Mouse (Mus musculus): ENCODE data around the gene Map6. TPM values are rescaled to one million over a fixed set of nuclear protein-coding genes. Genes with fewer than 3 reads are reported as not detected.

Gene Map6
- total RNA-seq (2023): 3.2 and 3.8 TPM in 2 replicates

GRCm38 (mm10) chr7:99267251-99267896, at the start of gene Map6:
TSS of gene Map6 (plus strand) at chr7:99267447.

GRCm38 (mm10) chr7:99238417-99238816, 28.8 kb upstream of the Map6 start, which contains the start of gene Mogat2:
TSS of gene Mogat2 (minus strand) at chr7:99238619.

GRCm38 (mm10) chr7:99352526-99353400, 85.5 kb downstream of the Map6 start, which contains the start of gene Serpinh1:
TSS of gene Serpinh1 (minus strand) at chr7:99353239.

GRCm38 (mm10) chr7:99381214-99382087, 114.2 kb downstream of the Map6 start, which contains the start of gene Gdpd5:
TSS of gene Gdpd5 (plus strand) at chr7:99381414.

Other genes starting within 250 kb of the Map6 start
- 91.2 and 126 TPM in 2 replicates for gene Uvrag, start 126.3 kb upstream of the Map6 start, total RNA-seq (2023)
- 76.0 and 92.3 TPM in 2 replicates for gene Dgat2, start 84.7 kb upstream of the Map6 start, total RNA-seq (2023)
- 12.1 and 13.9 TPM in 2 replicates for gene Mogat2, start 28.8 kb upstream of the Map6 start, total RNA-seq (2023)
- 2.8 and 3.5 TPM in 2 replicates for gene Serpinh1, start 85.8 kb downstream of the Map6 start, total RNA-seq (2023)
- gene Gdpd5, start 114.0 kb downstream of the Map6 start, total RNA-seq (2023): 1.1 and 1.2 TPM in 2 replicates
- 1.4 TPM in 1 of 2 replicates, not detected in the other for gene Klhl35, start 198.6 kb downstream of the Map6 start, total RNA-seq (2023)
- 304 and 344 TPM in 2 replicates for gene Rps3, start 216.3 kb downstream of the Map6 start, total RNA-seq (2023)